Mouse (Mus musculus) forelimb bud, embryonic 11.5 days (tissue): ENCODE results near the gene Itprip.

Experiments used
- DNase-seq: peaks from one replicate; pipeline ENCODE4 v3.0.0-alpha.2; 2012; ENCODE audit warnings: low read depth, low spot score

Gene Itprip

DNA sequence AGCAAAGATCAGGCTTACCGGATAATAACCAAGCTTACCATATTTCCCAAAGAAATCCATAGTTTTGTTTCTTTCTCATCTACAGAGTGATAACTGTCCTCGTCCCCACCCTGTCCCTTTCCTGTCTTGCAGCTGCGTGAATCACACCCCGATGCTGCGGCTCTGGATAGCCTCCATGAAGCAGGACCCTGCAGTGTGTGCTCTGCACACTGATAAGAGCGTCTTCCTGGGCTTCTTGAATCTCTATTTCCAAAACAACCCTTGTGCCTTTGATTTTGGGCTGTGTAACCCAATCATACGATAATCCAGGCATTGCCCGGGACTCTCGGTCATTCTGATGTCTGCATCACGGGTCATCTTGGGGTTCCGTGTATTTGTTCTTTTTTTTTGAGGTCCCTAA is 33.2 kb downstream of the Itprip start:
- no peak for DNase-seq

DNA sequence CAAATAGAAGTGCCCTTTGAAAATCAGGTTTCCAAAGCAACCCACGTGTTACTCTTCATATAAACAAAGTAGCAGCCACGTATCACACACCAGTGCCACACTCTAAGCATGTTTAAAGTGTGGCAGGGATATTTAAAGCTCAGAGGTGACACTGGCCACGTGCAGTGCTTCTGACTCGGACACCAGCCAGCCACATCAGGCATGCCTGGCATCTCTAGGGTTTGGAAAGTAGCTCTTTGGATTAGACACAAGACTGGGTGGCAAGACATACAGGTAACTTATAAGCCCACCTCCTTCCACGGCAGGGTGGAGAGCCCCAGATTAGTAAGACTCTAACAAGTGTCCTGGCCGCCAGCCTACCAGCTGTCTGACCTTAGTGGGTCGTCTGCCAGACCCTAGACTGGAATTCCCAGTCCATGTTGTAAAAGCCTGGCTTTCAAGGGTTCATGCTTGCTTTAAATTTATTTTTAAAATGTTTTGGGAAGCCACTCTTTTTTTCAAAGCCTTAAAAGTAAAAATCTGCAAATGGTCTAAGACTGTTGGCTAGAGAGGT is 33.8 kb downstream of the Itprip start:
- no peak for DNase-seq

DNA sequence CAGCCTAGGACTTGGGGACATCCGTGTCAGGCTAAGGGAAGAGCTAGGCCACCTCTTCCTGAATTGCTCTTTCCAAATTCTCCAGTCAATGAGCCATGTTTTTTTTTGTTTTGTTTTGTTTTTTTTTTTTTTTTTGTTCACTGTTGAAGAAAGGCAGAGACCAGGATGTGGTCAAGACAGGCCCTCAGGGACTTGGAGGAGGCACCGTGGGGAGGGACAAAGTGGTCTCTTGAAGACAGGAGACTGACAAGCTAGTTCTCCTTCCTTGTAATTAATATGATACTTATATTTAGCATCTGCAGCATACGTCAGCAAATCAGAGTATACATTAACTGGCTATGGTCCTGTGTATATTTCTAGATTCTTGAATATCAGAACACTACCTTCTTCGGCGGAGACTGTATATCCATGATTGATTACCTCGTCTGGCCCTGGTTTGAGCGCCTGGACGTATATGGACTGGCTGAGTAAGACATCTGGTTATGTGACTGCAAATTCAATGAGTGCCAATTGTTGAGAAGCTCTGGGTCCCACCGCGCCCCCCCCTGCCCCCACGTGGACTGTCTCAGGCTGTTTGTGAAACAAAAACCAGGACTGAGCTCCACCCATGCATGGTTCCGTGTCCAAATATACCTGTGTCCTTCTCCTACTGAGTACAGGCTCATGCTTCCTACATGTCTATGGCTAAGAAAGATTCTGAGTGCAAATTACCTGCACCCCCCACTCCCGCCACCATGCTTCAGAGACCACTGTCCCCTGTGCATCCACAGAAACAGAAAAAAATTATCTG is 34.6 kb downstream of the Itprip start:
- no peak for DNase-seq

DNA sequence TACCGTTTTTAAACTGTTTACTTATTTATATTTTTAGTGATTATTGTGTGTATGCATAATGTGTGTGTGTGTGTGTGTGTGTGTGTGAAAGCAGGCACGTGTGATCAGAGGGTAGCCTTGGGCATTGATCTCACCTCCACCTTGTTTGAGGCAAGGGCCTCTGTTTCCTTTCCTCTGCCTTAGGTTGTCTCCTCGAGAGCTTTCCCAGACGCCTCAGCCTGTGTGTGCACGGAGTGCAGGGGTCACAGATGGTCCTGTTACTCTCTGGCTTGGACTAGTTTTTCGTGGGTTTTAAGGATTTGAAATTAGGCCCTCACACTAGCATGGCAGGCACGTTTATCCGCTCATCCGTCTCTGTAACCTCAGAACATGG is 36.2 kb downstream of the Itprip start:
- no peak for DNase-seq

DNA sequence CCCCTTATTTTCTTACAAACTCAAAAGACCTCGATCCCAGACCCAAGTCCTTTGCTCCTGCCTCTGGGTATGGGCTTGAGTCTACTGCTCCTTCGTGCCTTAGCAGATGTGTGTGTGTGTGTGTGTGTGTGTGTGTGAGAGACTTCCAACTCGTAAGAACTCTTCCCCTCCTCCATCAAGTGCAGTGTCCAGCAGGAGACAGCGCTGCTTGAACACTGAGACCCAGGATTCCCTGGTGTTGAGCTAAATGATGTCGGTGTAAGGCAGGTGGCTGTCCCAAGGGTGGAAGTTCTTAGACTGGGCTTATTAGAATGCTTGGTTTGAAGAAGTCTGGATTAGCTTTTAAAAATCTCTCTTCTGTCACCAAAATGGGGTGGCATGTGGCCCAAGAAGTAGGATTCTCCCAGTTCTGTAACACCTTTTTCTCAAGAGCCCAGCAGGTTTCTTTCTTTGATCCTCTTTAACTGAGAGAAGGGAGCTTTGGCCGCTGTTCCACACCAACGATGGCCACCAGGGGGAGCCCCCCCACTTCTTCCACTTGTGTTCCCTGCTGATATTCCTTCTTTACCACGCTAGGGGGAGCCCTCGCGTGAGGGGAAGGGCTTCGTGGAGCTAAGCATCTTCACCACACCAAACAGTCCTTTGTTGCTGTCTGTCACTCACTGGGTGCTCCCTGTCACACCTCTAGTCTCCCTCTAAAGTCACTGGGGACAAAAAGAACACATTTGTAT is 36.8 kb downstream of the Itprip start:
- peak; percentile 93 for DNase-seq

DNA sequence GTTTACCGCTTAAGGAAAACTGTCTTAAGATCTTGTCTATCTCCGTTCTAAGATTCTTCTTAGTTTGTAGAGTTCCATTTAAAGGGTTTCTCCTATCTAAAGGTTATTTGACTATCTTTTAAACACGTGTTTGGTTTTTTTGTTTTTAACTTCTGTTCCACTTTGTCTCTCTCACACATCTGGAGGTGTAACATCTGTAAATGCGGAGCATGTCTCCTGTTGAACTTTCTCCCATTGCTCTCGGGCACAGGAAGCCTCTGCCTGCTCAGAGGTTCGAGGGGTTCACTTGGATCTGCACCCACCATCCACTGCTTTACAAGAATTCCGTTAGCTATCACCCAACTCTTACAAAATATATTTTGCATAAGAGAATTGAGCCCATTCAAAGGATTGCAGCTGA is 37.6 kb downstream of the Itprip start:
- no peak for DNase-seq

DNA sequence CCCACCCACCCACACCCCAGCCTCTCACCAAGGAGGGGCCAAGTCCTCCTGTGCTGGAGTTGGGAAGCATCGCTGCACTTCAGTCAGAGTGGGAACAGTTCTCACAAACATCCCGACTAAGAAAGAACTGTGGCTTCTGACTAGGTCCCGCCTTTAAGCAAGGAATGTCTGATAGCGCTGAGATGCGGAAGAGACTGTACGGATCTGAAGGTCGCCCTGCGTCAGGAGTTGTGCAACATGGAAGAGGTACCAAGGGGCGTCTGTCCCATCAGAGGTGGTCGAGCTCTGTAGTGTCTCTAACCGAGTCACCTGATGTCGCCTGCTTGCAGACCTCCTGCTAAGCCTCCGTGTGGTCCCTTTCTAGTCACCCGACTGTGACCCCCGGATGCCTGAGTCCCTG is 42.8 kb downstream of the Itprip start:
- DNase-seq = no peak

DNA sequence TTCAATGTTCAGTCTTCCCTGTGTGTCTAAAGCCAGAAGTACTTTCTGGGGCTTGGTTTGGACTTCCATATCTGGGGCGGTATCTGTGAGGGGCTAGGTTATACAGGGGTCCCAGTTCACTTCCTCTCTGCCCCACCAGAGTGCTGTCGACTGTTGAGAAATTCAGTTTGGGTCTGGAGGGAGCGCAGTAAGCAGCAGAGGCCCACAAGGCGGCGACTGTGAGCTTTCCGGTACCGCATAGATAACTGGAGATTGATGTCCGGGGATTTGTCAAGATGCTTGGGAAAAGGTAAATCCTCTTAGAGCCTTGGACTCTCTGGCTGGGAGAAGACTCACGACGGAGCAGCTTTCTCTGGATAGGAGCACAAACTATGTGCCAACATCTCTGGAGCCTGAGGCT is 47.6 kb downstream of the Itprip start:
- DNase-seq = no peak

DNA sequence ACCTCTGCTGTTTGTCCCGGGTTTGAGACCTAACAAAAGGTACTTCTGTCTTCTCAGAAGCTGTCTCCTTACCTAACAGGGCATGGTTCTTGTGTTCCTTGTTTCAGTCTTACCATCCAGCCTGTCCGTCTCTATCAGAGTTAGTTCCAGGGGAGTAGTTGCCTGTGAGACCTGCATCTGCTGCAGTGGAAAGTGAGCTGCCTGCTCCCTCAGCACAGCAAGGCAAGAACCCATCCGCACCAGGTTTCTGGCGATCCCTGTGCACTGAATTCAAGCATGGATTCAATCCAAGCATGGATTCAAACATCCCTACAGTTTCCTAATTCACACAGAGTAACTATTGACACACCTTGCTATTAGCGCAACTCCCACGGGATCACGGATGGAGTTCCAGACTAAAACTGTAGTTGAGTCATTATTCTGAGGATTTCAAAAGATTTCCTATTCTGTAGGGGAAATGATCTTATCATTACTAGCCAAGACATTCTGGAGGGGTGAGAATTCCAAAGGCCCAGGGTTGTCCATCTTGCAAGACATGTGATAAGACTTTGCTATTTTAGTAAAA is 48.9 kb downstream of the Itprip start:
- DNase-seq = no peak

DNA sequence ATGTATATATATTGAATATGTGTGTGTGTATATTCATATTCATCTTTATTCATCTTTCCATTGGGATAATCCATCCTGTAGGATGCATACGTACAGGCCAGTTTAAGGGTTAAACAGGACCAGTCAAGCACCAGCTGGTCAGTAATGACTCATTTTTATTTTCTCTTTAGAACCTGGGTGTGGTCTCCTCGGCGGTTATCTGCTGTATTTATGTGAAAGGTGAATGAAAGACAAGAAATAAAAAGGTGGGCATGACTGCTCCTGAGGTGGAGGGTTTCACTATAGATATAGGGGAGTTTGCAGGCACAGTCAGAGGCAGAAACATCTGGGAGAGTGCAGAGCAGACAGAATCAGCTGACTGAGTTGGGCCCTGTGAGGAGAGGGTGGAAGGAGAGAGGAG is 49.6 kb downstream of the Itprip start:
- DNase-seq = no peak

DNA sequence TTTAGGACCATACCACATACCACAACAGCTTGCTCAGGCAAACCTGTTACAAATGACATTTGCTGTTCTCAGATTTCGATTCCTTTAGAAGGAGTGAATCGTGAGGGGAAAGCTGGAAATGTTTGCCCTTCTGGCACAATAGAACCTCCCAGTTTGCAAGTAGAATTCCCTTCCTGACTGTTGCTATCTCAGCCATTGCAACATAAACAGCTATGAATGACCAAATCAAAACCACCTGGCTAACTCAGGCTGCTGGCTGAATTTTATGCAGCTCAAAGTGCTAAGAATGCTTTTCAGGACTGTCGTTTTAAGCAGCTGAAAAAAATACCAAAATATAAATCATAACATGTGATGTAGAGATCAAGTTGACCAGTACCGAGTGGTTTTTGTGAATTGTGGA is 50.1 kb downstream of the Itprip start:
- no peak for DNase-seq

DNA sequence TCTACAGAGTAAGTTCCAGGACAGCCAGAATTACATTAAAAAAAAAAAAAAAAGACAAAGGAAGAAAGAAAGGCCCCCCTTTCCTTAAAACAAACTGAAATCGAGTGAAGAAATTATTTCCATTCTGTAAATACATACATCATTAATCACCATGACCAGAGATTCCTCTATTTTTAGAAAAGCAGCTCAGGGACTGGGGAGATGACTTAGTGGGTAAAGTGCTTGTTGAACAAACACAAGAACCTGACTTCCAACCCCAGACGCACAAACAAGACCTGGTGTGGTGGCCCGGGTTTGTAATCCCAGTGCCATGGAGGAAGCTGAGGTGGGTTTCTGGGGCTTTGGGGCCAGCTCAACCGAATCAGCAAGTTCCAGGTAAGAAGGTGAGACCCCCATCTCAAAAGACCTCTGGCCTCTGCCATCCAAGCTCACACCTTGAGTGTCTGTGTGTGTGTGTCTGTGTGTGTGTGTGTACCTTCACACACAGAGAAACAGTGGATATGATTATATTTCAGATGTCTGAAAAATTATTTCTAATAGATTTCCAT is 51.4 kb downstream of the Itprip start:
- no peak for DNase-seq

DNA sequence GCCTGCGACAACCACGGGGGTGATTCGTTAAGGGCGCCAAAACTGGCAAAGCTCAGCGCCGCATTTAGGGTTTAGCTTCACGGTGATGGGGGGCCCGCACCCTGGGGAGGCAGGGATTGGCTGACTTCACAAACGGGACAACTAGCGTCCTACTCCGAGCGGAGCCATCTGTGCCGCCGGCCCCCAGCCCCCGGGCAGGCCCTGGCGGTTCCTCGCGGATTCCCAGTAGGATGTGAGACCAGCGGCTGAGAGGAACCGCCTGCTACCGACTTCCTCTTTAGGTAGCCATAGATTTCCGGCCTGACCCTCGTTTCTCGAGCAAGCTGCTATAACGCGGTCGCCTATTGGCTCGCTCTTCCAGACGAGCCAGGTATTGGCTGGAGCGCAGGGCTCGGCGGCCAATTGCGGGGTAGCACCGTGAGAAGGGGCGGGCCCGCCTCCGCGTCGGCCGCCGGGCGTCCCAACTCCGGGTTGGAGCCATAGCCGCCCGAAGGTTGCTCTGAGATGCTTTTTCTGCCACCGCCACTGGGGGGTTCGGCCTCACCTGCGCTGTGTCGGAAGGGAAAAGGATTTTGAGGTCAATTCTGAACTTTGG is 53.6 kb downstream of the Itprip start, which contains the start of gene Gsto2:
Gene Gsto2 (plus strand): TSS at position 182 of the 595 bp plus-strand sequence.
- peak; percentile 95 for DNase-seq

DNA sequence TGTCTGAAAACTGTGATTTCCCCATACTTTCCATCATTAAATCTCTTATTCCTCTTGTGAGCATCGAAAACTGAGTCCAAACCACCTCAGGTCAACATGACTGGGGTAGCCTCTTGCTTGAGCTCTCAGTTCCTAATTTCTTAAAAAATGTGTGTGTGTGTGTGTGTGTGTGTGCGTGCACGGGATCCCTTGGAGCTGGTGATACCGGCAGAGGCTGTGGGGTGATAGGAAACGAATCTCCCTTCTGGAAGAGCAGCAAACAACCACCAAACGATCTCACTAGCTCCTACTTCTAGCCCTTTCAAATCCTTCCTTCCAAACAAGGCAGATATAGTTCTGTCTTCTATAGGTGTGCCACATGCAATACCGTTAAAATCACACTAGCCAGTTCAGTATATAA is 54.4 kb downstream of the Itprip start:
- DNase-seq = no peak

DNA sequence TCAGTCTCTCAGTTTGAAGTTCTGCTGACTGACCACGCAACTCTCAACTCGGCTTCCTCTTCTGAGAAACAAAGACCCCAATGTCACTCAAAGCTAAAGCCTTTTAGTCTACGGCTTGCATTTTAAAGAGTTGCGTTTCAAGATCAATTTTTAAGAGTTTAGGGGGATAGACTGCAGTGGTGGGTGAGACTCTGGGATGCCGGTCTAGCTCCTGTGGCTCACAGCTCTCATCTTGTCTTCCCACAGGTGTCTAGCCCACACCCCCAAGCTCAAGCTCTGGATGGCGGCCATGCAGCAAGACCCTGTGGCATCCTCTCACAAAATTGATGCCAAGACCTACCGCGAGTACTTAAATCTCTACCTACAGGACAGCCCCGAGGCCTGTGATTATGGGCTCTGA is 55.0 kb downstream of the Itprip start:
- DNase-seq = no peak

DNA sequence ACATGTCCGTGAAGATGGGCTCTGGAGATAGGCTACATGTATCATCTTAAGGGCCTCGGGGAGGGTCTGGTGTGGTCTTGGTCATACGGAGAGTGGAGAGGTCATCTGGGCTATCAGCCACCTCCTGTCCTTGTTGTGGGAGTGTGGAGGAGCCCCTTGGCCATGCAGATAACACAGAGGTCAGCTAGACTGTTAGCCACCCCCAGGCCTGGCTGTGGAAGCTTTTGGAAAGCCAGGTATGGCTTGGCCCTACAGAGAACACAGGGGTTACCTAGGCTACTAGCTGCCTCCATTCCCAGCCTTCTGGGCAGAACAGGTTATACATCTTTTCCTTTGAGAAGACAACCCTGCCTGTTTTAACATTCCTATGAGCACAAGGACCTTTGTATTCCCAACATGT is 56.5 kb downstream of the Itprip start:
- DNase-seq = no peak

DNA sequence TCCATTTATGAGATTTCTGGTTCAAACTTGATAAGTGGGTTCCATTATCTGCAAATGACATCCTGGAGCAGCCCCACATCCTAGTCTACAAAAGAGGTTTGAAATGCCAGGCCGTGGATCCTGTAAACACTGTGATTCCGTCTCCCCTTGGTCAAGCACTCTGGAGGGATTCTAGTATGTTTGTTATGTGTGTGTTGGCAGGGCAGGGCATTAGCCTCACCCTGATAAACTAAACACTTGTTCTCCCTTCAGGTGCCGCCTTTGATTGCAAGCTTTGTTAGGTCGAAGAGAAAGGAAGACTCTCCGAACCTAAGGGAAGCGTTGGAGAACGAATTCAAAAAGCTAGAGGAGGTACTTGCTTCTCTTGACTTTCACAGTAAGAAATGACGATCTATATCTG is 59.9 kb downstream of the Itprip start:
- no peak for DNase-seq

DNA sequence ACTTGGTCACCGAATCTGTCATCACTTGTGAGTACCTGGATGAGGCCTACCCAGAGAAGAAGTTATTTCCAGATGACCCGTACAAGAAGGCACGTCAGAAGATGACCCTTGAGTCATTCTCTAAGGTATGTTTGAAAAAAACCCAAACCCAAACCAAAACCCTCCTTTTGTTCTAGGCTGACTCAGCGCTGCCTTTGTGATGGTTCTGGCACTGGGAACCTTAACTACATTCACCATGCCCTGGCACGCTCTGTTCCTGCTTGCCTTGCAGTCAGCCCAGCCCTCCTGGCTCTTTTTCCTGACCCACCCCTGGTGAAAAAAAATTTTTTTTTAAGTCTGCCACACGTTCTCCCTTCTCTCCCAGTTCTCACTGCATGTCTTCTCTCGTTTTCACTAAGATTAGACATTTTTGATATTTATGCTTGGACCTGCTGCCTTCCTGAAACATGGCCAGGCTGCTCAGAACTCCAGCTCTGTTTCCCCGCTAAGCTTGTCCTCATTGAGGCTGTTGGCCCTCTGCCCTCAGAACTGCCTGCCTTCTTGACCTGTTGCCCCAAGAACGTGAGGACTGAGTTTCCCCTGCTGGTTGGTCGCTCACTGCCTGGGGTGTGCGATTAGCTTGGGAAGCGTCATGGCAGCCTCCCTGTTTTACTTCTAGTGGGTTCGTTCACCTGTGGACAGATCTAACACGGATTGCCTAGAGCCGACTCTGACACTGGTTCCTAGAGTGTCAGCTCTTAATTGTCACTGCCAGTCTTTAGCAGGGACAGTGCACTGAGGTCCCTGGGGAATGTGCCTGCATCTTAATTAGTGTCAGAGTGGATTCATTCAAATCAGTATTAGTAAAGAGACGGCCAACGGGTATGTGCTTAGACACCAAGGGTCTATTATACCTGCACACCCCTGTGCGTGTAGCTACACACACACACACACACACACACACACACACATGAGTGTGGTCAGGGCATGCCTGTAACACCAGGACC is 60.8 kb downstream of the Itprip start:
- DNase-seq = no peak

DNA sequence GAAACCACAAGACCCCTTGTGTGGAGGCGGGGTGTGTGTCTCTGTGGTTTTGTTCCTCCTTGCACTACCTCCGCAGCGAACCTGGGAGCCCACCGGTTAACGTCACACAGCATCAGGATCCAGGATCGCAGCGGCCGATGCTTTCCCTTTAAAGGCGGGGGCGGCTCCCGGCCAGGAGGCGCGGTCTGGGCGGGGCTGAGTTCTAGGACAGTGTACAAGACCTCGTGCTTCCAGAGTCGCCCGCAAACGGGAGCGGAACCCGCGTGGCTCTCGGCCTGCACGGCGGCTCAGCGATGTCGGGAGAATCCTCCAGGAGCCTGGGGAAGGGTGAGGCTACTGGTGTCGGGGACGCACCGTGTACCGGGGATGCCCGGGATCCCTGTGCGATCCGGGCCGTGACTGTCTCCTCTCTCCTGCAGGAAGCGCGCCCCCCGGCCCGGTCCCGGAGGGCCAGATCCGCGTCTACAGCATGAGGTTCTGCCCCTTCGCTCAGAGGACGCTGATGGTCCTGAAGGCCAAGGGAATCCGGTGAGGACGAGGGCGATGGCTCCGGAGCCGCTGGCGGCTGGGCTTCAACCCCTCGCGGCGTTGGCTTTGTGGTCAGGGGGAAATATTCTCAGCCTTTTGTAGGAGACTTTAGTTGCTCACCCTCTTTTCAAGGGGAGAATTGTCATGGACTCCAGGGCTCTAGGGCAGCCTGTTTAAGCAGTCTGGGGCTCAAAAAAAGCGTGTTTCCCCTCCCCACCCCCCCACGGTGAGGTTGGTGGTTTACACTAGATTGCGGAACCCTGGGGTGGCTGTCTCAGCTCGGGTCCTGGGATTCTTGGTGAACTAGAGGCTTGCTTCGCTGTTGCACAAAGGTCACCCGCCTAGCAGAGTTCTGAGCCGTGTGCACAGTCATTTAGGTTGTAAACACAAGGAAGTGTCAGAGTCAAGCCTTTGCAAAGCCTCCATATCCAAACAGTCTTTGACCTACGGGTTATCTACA is 64.0 kb downstream of the Itprip start, which contains the start of gene Gsto1:
Gene Gsto1 (plus strand): TSS at position 175 of the 988 bp plus-strand sequence.
- peak; percentile 84 for DNase-seq
